Mouse (Mus musculus) embryonic facial prominence, embryonic 14.5 days (tissue): Measurements from ENCODE around the gene Il15ra. TPM values are rescaled to one million over a fixed set of nuclear protein-coding genes. Genes with fewer than 3 reads are reported as not detected.

Experiments used
- ATAC-seq: fragments of 200-750 bp; cut with Nextera tagmentation; 2 replicates; pipeline ENCODE4 v1.8.0; 2017; ENCODE audit warnings: low read depth, moderate number of reproducible peaks, moderate TSS enrichment
- DNase-seq: peaks from one replicate; pipeline ENCODE4 v3.0.0-alpha.2; 2015; ENCODE audit warnings: low spot score
- H3K27ac ChIP-seq: fragments of 300-500 bp; sonication (generic); replicated peaks from 2 replicates; pipeline ENCODE4 v1.5.1; 2014; ENCODE audit warnings: low read depth, mild to moderate bottlenecking, low read length, moderate library complexity
- H3K27me3 ChIP-seq: fragments of 300-500 bp; sonication (generic); replicated peaks from 2 replicates; pipeline ENCODE4 v1.6.1; 2014; ENCODE audit warnings: low read length; ENCODE audit not compliant: control insufficient read depth, insufficient read depth
- H3K36me3 ChIP-seq: fragments of 300-500 bp; sonication (generic); 2 replicates; pipeline ENCODE4 v1.6.1; 2014; ENCODE audit warnings: low read length, mixed read lengths; ENCODE audit not compliant: control insufficient read depth, insufficient read depth
- H3K4me1 ChIP-seq: fragments of 300-500 bp; sonication (generic); 2 replicates; pipeline ENCODE4 v1.6.1; 2014; ENCODE audit warnings: antibody characterized with exemption, low read length; ENCODE audit not compliant: control insufficient read depth, insufficient read depth
- H3K4me2 ChIP-seq: fragments of 300-500 bp; sonication (generic); 2 replicates; pipeline ENCODE4 v1.6.1; 2014; ENCODE audit warnings: low read depth, mild to moderate bottlenecking, low read length, moderate library complexity, mixed read lengths
- H3K4me3 ChIP-seq: fragments of 300-500 bp; sonication (generic); 2 replicates; pipeline ENCODE4 v1.5.1; 2014; ENCODE audit warnings: low read depth, mild to moderate bottlenecking, low read length
- H3K9ac ChIP-seq: fragments of 300-500 bp; sonication (generic); 2 replicates; pipeline ENCODE4 v1.6.1; 2014; ENCODE audit warnings: low read depth, mild to moderate bottlenecking, low read length, moderate library complexity, mixed read lengths
- H3K9me3 ChIP-seq: fragments of 300-500 bp; sonication (generic); 2 replicates; pipeline ENCODE4 v1.6.1; 2016; ENCODE audit warnings: low read length; ENCODE audit not compliant: control insufficient read depth
- WGBS: fragments of 180-500 bp; shearing (Covaris S2); extraction: QIAGEN DNeasy Blood & Tissue Kit; methylation state at CpG from one replicate; pipeline ENCODE4 v1.1.7; 2014; 5-methylcytosine and 5-hydroxymethylcytosine counted together
- polyA plus RNA-seq: library from polyadenylated mRNA; unstranded; fragments of >200 nt; fragmentation: Nextera tagmentation; extraction: Ambion mirVana; gene quantifications from 2 replicates; pipeline ENCODE4 v1.2.1, GENCODE M21; 2014

The Il15ra gene
- polyA plus RNA-seq, 1 experiment from 2014 or later, result 3.5 TPM

DNA sequence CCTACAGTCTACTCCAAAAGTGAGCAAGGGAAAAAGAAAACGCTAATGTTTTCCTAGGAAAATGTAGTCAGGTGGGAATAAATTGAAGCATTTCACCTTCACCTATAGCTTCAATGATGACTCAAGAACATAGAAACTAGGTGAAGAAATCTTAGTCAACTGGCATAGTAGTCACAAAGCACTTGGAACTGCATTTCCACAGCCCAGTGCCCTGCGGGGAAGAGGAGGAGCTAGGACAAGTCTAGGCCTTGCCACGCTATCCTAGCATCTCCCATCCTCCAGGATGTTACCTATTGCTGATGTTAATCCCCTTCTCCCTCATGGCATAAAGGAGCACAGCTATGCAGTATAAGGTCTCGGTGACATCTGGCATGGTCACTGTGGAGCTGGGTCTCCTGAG lies 57.5 kb downstream of the Il15ra start:
- Histone ChIP-seq H3K9me3 (no peaks in the 10 kb centered on the region), H3K4me1 (no peaks in the 10 kb centered on the region), H3K4me3 (no peak overlapping the region), H3K4me2 (no peak overlapping the region), H3K9ac (no peak overlapping the region), H3K27ac (no peak overlapping the region), H3K27me3 (no peaks in the 10 kb centered on the region), H3K36me3 (peaks cover 99% of the 10 kb centered on the region)
- DNase-seq (no peak), ATAC-seq (no peak)
- 88% methylated on average over 4 of the region's 4 CpGs for WGBS

DNA sequence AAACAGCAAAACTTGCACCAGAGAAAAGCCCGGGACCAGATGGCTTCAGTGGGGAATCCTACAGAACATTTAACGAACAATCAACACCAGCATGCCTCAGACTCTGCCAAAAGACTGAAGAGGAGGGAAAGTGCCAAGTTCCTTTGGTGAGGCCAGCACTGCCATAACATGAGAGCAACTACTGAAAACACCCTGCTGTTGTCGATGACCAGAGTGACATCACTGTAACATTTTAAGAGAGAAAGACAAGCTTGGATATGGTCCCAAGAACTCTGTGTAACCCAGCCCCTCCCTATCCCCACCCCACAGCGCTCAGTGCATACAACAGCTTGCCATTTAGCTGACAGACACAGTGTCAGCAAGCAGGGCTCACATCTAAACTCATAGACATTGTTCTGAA lies 60.6 kb downstream of the Il15ra start:
- no peaks in the 10 kb centered on the region for H3K27me3 ChIP-seq
- no peaks in the 10 kb centered on the region for H3K9me3 ChIP-seq
- no peak overlapping the region for H3K27ac ChIP-seq
- H3K4me3 ChIP-seq, result no peak overlapping the region
- H3K4me2 ChIP-seq, result no peak overlapping the region
- 85% methylated on average over 4 of the region's 4 CpGs for WGBS
- H3K9ac ChIP-seq, result no peak overlapping the region
- ATAC-seq (no peak), DNase-seq (no peak)
- peaks cover 90% of the 10 kb centered on the region for H3K36me3 ChIP-seq
- no peaks in the 10 kb centered on the region for H3K4me1 ChIP-seq

DNA sequence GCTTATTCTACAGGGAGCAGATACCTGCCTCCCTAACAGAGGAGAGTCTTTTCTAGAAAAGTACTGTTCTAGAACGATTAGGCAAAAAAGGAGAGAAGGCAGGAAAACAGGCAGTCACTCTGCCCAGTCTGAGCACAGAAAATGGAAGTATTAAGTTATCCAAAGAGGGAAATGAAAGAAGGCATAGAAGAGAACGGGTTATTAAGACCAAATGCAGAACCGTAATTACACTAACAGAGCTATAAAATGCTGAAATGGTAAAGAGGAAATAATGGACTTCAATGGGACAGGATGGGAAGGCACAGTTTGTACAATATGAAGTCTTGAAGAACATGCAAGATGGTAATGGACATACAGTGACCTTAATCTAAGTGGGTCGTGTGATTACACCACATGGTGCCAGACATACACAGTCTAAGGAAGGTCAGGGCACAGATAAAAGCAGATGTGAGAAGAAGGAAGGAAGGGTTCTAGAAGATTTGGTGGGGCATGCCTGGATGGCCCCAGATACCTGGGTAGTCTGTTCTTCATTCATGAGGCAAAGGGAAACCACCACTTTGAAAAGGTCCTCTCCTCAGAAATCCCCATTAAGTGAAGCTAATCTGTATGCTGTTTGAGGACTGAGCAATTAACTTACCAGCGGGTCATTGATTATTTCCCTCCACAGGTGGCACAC lies 61.5 kb downstream of the Il15ra start:
- Histone ChIP-seq H3K36me3 (peaks cover 80% of the 10 kb centered on the region), H3K4me1 (no peaks in the 10 kb centered on the region), H3K4me2 (no peak overlapping the region), H3K9me3 (no peaks in the 10 kb centered on the region), H3K9ac (no peak overlapping the region), H3K27ac (no peak overlapping the region), H3K4me3 (no peak overlapping the region), H3K27me3 (no peaks in the 10 kb centered on the region)
- WGBS, result 76% methylated on average over 5 of the region's 5 CpGs
- DNase-seq (no peak), ATAC-seq (no peak)

DNA sequence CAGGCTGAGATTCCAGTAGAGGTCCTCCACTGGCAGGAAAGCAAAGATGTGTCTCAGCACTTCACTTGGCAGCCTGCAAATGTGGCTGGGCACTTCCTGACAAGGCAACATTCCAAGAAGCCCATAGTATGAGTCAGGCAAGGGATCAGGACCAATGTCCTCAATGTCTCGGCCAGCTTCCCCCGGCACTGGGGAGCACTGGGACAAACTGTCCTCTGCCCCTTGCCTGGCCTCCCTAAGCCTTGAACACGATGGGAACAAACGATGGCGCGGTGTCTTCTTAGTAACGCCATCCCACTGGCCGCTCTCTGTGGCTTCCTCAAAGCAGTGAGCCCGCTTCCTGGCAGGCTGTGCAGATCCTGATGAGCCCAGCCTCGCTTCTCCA lies 62.1 kb downstream of the Il15ra start:
- H3K9ac ChIP-seq, result no peak overlapping the region

DNA sequence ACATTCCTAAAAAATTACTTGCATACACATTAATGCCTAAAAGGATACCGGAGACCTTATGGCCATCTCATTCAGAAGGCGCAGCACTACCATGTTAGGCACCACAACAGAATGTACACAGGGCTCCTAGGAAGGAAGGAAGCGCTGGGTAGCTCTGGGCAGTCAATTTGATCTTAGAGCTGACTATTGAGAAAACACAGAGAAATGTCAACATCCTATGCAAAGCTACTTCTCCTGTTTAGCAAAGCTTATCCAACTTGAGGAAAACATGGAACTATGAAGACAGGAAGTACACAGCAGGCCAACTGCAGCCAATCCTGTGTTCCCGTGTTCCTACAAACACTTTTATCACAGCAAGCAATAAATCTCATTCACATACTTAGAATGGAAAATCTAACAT lies 66.6 kb downstream of the Il15ra start:
- ATAC-seq, result no peak
- Histone ChIP-seq H3K9ac (no peak overlapping the region), H3K27me3 (no peaks in the 10 kb centered on the region), H3K4me2 (no peak overlapping the region), H3K27ac (no peak overlapping the region), H3K4me3 (no peak overlapping the region), H3K4me1 (peaks cover 11% of the 10 kb centered on the region), H3K36me3 (peaks cover 30% of the 10 kb centered on the region), H3K9me3 (no peaks in the 10 kb centered on the region)
- WGBS, result 90% methylated on average over 4 of the region's 4 CpGs
- DNase-seq, result no peak

More for the DNA sequence above, 62.1 kb downstream of the Il15ra start:
- Histone ChIP-seq H3K27ac (no peak overlapping the region), H3K4me3 (no peak overlapping the region), H3K4me1 (no peaks in the 10 kb centered on the region), H3K27me3 (no peaks in the 10 kb centered on the region), H3K9me3 (no peaks in the 10 kb centered on the region), H3K4me2 (no peak overlapping the region), H3K36me3 (peaks cover 75% of the 10 kb centered on the region)
- DNase-seq (no peak), ATAC-seq (no peak)
- WGBS, result 87% methylated on average over 10 of the region's 10 CpGs

DNA sequence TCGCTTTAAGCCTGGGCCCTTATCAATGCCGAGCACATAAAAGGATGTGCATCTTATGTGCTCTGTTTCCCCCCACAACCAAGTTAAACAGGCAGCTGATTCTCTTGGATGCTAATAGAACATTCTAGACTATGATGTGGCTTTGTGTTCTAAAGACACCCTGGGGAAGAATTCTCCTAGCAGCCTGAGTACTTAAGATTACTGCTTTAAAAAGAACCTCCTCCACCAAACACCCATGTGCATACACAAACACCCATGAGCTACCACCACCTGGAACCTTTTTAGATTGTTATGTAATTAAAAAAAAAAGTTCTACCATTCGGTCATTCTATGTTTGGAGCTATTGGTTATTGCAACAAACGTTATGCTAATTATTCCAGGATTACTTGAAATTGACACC lies 67.3 kb downstream of the Il15ra start:
- H3K36me3 ChIP-seq, result peaks cover 23% of the 10 kb centered on the region
- DNase-seq (no peak), ATAC-seq (no peak)
- no peaks in the 10 kb centered on the region for H3K9me3 ChIP-seq
- H3K4me1 ChIP-seq, result peaks cover 11% of the 10 kb centered on the region
- H3K27me3 ChIP-seq, result no peaks in the 10 kb centered on the region
- H3K27ac ChIP-seq, result no peak overlapping the region
- no peak overlapping the region for H3K9ac ChIP-seq
- 75% methylated on average over 4 of the region's 4 CpGs for WGBS
- H3K4me3 ChIP-seq, result no peak overlapping the region
- no peak overlapping the region for H3K4me2 ChIP-seq

DNA sequence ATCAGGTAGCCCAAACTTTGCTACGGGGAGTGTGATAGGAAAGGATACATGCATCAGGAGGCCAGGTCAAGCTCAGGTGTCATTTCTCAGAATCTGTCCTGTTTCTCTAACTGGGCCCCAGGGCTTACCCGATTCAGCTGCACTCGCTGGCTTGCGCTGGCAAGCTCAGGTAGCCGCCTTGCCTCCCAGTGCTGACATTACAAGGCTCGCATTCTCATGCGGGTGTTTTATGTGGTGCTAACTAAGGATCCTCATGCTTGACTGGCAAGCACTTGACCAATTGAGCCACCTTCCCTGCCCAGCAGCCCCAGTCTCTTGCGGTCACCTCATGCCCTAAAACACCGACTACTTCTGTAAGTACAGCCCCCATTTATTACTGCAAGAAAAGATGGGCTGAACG lies 69.3 kb downstream of the Il15ra start:
- 88% methylated on average over 10 of the region's 10 CpGs for WGBS
- no peak overlapping the region for H3K9ac ChIP-seq
- DNase-seq (no peak), ATAC-seq (no peak)
- H3K36me3 ChIP-seq, result peaks cover 5% of the 10 kb centered on the region
- no peak overlapping the region for H3K4me2 ChIP-seq
- no peak overlapping the region for H3K27ac ChIP-seq
- H3K27me3 ChIP-seq, result no peaks in the 10 kb centered on the region
- no peak overlapping the region for H3K4me3 ChIP-seq
- peaks cover 18% of the 10 kb centered on the region for H3K4me1 ChIP-seq
- no peaks in the 10 kb centered on the region for H3K9me3 ChIP-seq

DNA sequence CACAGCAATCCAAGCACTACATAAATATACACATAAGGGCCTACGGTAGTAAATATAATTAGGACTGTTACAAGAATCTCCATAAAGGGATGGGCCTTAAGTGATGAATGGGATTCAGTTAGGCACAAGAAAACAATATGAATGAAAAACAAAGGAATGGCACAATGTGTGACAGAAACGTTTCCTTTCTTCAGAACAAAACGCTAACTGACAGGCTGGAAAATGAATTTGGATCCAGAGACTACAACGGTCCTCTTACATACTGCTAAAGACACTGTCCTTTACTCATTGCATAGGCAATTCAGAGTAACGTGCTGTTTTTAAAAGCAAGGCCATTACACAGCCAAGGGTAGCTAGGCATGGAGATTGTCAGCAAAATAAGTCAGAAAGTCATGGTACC lies 70.0 kb downstream of the Il15ra start:
- H3K4me2 ChIP-seq, result no peak overlapping the region
- DNase-seq (no peak), ATAC-seq (no peak)
- H3K9me3 ChIP-seq, result no peaks in the 10 kb centered on the region
- no peak overlapping the region for H3K27ac ChIP-seq
- 83% methylated on average over 5 of the region's 5 CpGs for WGBS
- H3K4me1 ChIP-seq, result peaks cover 23% of the 10 kb centered on the region
- 0 out of 2 replicates have a peak, but pooled peaks cover 5% of the 10 kb centered on the region for H3K36me3 ChIP-seq
- no peak overlapping the region for H3K9ac ChIP-seq
- H3K4me3 ChIP-seq, result no peak overlapping the region
- no peaks in the 10 kb centered on the region for H3K27me3 ChIP-seq

DNA sequence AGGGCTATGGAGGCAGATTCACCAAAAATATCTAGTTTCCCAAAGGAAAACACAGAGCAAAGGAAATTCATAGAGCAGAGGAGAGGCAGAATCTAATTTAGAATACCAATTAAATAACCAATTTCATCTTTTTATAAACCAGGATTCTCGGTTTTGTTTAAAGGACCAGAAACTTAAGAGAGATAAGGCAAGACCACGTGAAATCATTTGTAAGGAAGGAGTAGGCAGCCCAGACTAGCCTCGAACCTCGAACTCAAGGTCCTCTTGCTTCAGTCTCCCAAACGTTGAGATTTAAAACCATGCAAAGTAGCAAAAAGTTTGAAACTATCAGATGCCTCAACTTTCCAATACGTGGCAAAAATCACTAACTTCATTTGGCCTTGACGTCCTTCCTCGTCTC lies 71.3 kb downstream of the Il15ra start:
- ATAC-seq, result no peak

More for the DNA sequence above, 71.3 kb downstream of the Il15ra start:
- 47% methylated on average over 8 of the region's 8 CpGs for WGBS
- peak overlapping the region; percentile 87 for H3K4me3 ChIP-seq
- no peaks in the 10 kb centered on the region for H3K9me3 ChIP-seq
- no peaks in the 10 kb centered on the region for H3K27me3 ChIP-seq
- peak overlapping the region; percentile 64 for H3K4me2 ChIP-seq
- peaks cover 18% of the 10 kb centered on the region for H3K36me3 ChIP-seq
- peak overlapping the region; percentile 88 for H3K9ac ChIP-seq
- H3K4me1 ChIP-seq, result peaks cover 23% of the 10 kb centered on the region
- no peak for DNase-seq
- H3K27ac ChIP-seq, result no peak overlapping the region
